Mouse (Mus musculus) T-helper 2 cell (primary cell): Measurements from ENCODE around the gene Gca.

Experiments used
- in situ Hi-C: fragments of 300-600 bp; cut with MboI, MseI; formaldehyde crosslinking; loops from one replicate; pipeline ENCODE4 v1.15.1; 2025; ENCODE audit warnings: high pct_unique_total_duplicates

The Gca gene

DNA sequence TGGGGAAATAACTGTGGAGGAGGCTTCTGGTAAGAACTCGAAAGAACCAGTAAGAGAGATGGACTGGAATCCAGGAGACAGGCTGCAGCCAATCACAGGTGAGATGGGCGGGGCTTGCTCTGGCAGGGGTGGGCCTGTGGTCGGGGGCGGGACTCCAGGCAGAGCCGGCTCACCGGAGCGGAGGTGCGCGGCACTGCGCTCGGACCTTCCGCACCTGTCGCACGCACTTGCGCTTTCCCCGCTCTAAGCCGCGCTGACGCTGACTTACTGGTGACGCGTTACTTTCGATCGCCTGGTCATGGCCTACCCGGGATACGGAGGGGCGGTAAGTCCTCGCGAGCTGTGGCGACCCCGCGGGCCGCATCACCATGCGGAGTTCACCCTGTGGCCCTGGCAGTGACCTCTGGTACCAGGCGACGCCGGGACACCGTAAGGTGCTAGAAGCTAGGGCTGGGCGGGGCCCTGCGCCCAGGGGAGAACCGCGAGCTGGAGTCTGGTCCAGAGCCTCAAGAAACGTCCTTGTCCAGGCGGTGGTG lies at the start of gene Gca:
Gca (plus strand) TSS at position 151 of the 536 bp plus-strand sequence.
- in situ Hi-C loops = no loop called here

DNA sequence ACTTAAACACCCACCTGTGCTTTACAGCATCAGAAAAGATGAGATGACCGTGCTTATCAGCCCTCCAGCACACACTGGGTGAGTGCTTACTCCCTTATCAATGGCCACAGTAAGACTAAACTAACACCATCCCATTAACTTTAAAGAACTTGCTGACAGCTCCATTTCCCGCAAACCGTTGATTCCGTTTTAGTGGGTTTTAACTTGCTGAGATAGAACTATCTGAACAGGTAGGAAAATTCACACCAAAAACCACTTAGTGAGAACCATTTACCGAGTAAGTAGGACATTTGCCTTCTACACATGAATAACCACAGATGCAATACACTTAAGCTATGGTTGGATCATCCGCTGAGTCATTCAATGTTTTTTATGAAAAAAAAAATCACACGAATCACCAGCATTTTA lies 45.1 kb upstream of the Gca start:
- in situ Hi-C loops = no loop called here

- in situ Hi-C loops = no loop called here
Observed at GRCm38 (mm10) chr2:62619679-62620078, 44.4 kb upstream of the Gca start.

- in situ Hi-C loops = no loop called here
Observed at GRCm38 (mm10) chr2:62623024-62623441, 41.1 kb upstream of the Gca start.

- in situ Hi-C loops = no loop called here
Observed at GRCm38 (mm10) chr2:62627728-62628127, 36.4 kb upstream of the Gca start.

- in situ Hi-C loops = no loop called here
Observed at GRCm38 (mm10) chr2:62628356-62628755, 35.7 kb upstream of the Gca start.

GRCm38 (mm10) chr2:62630446-62630845 lies 33.6 kb upstream of the Gca start:
- in situ Hi-C loops = no loop called here

- in situ Hi-C loops = loop anchor here (10.0 kb wide), 2 partner anchors 825 to 1145 kb away; no protein-coding TSS in a partner anchor
Observed at GRCm38 (mm10) chr2:62639869-62640268, 24.2 kb upstream of the Gca start.

DNA sequence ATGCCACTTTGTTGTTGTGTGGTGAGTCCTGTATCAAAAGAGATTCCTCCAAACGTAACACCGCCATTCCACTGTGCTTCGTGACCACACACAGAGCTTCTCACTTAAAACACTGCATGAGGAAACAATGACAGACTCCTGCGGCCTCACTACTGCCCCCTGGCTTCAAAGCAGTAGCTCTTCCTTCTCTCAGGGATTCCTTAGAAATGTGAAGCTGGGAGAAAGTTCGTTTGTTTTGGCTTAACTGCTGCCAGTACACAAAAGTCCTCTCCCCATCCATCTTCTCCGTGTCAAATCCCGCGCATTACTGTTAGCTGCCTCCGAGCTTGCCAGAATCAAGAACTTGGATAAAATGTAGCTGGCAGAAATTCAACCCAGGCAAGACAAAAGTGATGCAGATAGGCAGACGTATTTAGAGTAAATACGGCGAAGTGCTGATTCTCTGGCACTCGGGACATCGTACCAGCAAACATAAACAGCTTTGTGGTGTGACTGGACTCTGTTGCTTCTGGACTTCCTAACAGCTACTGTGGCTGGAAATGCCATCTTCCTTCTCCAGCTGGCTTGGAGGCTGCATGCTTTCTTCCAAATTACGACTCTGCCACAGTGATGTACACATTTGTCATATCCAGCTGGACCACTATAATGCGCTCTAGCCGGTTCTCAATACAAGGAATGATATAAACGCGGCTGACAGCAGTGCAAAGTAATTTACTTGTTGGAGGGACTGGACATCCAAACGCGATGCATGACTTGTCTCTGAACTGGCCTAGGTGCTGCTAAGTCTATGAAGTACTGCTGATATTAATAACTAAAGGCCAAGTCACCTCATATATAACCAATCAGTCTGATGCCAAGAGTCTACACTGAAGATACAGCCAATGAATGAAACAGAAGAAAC lies 20.4 kb upstream of the Gca start:
- in situ Hi-C loops = loop anchor here (10.0 kb wide), 2 partner anchors 829 to 1149 kb away; no protein-coding TSS in a partner anchor

GRCm38 (mm10) chr2:62644891-62645290 lies 19.2 kb upstream of the Gca start:
- in situ Hi-C loops = loop anchor here (10.0 kb wide), 2 partner anchors 830 to 1150 kb away; no protein-coding TSS in a partner anchor

GRCm38 (mm10) chr2:62645475-62645874 lies 18.6 kb upstream of the Gca start:
- in situ Hi-C loops = loop anchor here (10.0 kb wide), 2 partner anchors 831 to 1151 kb away; no protein-coding TSS in a partner anchor

DNA sequence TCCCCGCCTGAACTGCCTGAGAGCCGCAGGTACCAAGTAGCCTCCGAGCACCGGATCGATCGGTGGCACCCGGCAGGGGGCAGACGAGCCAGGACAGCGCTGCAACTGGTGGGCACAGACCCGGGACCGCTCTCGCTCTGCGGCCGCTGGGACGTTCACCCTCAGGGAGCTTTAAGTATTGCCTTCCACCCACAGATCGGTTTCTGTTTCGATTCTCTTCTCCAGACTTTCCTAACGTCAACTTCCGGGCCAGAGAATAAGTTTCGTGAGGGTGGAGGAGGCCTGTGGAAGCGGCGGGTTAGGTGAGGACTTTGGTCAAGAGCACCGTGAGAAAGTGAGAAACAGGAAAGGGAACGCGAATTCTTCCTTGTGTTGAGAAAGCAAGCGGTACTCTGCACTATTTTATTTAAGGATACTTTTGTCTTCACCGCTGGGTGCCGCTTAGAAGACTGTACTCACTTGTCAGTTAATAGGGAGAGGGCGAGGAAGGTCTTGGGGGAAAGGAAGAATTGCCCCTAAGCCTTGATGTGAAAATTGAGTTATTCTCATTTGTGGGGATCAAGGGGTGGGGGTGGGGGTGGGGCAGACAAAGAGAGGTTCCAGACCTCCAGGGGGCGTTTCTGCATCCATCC lies 18.0 kb upstream of the Gca start, which contains the start of gene Ifih1:
Ifih1 (minus strand) TSS at position 242 of the 632 bp plus-strand sequence.
- in situ Hi-C loops = loop anchor here (10.0 kb wide), 2 partner anchors 831 to 1151 kb away; no protein-coding TSS in a partner anchor

GRCm38 (mm10) chr2:62646671-62647289 lies 17.3 kb upstream of the Gca start:
- in situ Hi-C loops = loop anchor here (10.0 kb wide), 2 partner anchors 832 to 1152 kb away; no protein-coding TSS in a partner anchor

- in situ Hi-C loops = loop anchor here (10.0 kb wide), 1 partner anchor 187 kb away; no protein-coding TSS in a partner anchor
Observed at GRCm38 (mm10) chr2:62651890-62652289, 12.2 kb upstream of the Gca start.

- in situ Hi-C loops = loop anchor here (10.0 kb wide), 1 partner anchor 188 kb away; no protein-coding TSS in a partner anchor
Observed at GRCm38 (mm10) chr2:62652466-62652865, 11.6 kb upstream of the Gca start.

DNA sequence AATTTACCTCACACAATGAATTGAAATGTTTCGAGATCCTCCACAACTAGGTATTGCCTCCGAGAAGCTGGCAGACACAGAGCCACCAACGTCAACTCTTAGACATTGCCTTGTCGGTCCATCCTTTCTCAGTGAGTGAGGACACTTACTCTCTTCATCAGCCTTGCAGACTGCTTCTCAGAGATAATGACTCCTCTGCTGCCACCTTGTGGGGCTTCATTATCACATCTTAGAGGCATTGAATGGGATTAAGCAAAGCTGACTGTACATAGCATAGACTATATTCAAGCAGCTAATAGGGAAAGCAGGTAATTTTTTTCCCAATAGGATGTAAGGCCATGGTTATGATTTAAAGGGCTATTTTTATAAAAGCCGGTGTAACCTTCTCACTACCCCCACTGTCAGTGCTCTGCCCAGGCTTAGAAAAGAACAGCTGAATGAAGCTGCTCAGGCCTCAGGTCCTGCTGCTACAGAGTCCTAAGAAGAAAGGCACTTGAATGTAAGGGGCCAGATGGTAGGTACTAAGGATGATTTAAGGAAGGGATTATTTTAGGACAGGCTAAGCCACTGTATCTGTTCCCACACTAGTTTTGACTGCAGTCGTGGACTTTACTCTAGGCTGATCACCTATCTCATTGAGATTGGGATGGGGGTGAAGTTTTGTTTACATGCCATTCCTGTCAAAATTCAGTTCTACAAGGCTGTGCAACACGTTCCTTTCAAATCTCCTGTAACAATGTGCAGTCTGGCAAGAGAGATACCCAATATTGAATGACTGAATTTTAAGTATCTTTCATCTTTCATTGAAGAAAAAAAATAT lies 9.4 kb upstream of the Gca start:
- in situ Hi-C loops = loop anchor here (10.0 kb wide), 1 partner anchor 190 kb away; no protein-coding TSS in a partner anchor

- in situ Hi-C loops = loop anchor here (10.0 kb wide), 1 partner anchor 191 kb away; no protein-coding TSS in a partner anchor
Observed at GRCm38 (mm10) chr2:62656072-62656471, 8.0 kb upstream of the Gca start.

- in situ Hi-C loops = no loop called here
Observed at GRCm38 (mm10) chr2:62660565-62660964, 3.5 kb upstream of the Gca start.

- in situ Hi-C loops = no loop called here
Observed at GRCm38 (mm10) chr2:62662560-62662959, 1.5 kb upstream of the Gca start.

- in situ Hi-C loops = no loop called here
Observed at GRCm38 (mm10) chr2:62664839-62665238, 754 bp downstream of the Gca start.
